Mouse (Mus musculus) cerebellum, adult 2 months (tissue): Measurements from ENCODE around the gene Gm45062.

Experiments used
- CTCF ChIP-seq: fragments of 200-500 bp; IDR thresholded peaks from 2 replicates; pipeline ENCODE4 v1.5.1; 2011; ENCODE audit warnings: low read depth, mild to moderate bottlenecking, control low read depth, low read length, moderate library complexity, borderline replicate concordance; ENCODE audit not compliant: insufficient read depth
- POLR2A ChIP-seq: fragments of 200-500 bp; IDR thresholded peaks from 2 replicates; pipeline ENCODE4 v1.6.1; 2011; ENCODE audit warnings: low read length, control low read depth, borderline replicate concordance; ENCODE audit not compliant: insufficient read depth

DNA sequence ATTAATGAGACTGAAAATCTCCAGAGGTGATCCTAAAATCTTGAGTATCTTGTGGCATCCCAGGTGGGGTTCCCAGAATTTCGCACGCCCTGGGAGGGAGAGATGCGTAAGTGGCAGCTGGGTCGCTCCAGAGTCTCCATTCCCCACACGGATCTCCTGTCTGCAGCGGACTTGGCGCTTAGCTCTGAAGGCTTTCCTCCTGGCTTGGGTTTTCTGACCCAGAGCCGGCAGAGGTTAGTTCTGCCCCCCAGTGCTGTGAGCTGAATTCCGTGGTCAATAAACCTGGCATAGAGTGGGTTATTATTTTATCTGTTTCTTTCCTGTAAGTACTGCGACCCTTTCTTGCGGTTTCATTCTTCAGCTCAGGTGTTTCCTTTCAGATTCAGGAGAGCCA lies 105.5 kb downstream of the Gm45062 start:
- no peak for TF ChIP-seq POLR2A
- TF ChIP-seq CTCF = no peak
